Mouse (Mus musculus) left cerebral cortex, adult 9 months (tissue): ENCODE data around the gene Psap.

Experiments
- DNase-seq, 2 experiments: peaks; one replicate each; pipeline ENCODE4 v3.0.0; 2022; ENCODE audit warnings: low spot score in 2 of 2

The Psap gene

GRCm38 (mm10) chr10:60347768-60348610, 70.6 kb downstream of the Psap start:
- no peak for DNase-seq

GRCm38 (mm10) chr10:60349056-60349455, 71.6 kb downstream of the Psap start:
- DNase-seq, result peak in 1 of 2 experiments; percentile 31

GRCm38 (mm10) chr10:60349644-60350043, 72.2 kb downstream of the Psap start:
- no peak for DNase-seq

- DNase-seq, result no peak
These were observed 72.8 kb downstream of the Psap start for GRCm38 (mm10) chr10:60350077-60350804.

GRCm38 (mm10) chr10:60350805-60351167, 73.4 kb downstream of the Psap start:
- DNase-seq, result peak in 1 of 2 experiments; percentile 62

- DNase-seq, result no peak
These were observed 73.8 kb downstream of the Psap start for GRCm38 (mm10) chr10:60351248-60351647.

- no peak for DNase-seq
These were observed 74.5 kb downstream of the Psap start for GRCm38 (mm10) chr10:60351761-60352455.
